Mouse (Mus musculus): ENCODE results near the gene Xk.
"Not testable (repeated sequence)": the region's sequence is repeated elsewhere in the genome, so short reads cannot be mapped to it uniquely, and the experiment has no call there.

Xk gene

DNA sequence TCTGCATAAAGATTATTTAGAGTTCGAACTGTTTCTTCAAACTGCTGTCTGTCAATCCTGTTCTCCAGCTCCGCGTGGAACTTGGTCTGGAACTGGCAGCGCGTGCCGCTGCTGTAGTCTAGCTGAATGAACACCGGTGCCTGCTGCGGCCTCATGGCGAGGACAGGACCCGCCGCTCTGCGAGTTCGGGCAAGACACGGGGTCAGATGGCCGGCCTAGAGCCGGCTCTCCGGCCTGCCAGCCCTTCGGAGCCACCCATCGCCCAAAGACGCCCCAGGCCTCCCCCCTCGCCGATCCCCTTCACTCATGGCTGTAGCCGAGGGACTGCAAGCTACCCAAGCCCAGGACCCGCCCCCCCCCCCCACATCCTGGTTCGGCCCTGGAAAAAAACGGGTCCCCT lies 55.4 kb downstream of the Xk start:
- DNase-seq: not testable (repeated sequence)

DNA sequence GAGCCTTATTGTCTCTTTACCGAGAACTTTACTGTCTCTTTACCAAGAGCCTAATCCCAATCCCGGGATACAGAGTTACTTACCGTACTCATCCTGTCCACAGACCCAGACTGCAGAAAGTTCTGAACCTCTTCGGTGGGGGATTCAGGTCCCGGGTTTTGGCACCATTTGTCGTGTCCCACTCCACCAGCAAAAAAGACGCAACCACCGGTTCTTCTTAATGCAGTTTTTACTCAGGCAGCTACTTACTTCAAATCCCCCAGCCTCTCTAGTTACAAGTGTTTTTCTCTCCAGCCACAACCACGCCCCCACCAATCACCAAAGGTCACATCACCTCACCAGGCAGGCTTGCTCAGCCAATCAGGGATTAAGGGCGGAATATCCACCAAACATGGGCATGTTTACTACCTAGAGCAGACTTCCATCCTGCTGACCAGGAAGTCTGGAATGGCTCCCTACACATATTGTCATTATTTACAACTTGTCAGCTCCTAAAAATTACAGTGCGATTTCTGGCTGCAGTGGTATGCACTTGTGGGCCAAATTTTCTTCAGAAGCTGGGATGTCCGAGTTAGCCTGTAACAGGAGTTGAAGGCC lies 59.9 kb downstream of the Xk start:
- DNase-seq: not testable (repeated sequence)

DNA sequence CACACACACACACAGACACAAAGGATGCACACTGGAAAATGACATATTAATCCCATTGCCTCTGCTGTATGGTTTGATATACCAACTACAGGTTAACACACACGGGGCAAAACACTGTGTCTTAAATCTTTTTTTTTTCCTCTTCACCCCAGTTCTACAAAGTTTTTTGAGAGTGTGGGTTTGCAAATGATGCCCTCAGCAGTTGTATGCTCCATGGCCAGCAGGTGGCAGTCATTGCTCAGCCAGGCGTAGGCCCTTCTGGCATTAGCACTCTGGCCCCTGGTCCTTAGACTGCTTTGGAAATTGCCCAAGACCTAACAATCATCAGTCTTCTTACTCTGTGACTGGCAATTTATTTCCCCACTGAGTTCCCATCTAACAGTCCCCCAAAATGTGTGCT lies 60.5 kb downstream of the Xk start:
- not testable (repeated sequence) for DNase-seq

DNA sequence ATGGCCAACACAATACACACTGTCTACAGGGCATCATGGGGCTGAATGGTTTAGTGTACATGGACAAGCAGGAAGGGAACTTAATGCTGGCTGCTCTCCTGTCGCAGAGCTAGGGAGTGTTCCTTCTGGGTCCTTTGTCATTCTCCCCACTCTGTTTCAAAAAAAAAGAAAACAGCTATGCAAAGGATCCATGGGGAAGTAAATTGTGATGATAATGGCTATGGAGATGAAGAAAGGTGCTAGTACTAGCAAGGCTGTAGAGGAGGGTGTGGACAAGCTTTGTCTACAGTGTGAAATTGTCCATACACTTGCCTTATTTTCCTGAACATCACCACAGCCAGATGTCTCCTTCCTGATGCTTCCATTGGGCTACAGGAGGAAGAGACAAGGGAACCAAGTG lies 62.4 kb downstream of the Xk start:
- DNase-seq: not testable (repeated sequence)

DNA sequence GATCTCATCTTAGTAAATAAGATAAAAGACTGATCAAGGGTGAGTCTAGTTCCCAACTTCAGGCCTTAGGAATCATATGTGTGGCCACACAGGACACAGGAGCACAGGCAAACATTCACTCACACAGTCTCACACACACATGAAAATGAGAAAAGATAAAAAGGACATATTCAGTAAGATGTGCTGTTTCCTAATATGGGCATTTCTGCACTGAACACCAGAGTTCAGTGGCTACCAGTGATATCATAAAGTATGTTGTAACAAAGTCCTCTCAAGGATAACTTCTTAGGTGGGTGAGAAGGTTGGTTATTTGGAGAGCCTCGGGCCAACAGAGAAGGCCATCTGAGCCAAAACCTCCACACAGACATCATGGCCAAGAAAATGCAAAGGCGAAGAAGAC lies 77.8 kb downstream of the Xk start, which contains the start of gene H2al1k:
Gene H2al1k (plus strand): TSS at position 301 of the 400 bp plus-strand sequence.
- DNase-seq: not testable (repeated sequence)

All from cerebellum, adult 11-12 months (tissue).